ENCODE assay signal across 9 mouse cellular contexts in genomic region chr1:78818630-78819526, GRCm38 (mm10). TPM values are rescaled to one million over a fixed set of nuclear protein-coding genes. Genes with fewer than 3 reads are reported as not detected.
A peak's percentile ranks its signal among the peaks of the same experiment; 100 is the strongest.
DNase-seq lines count a peak whose midpoint lies in the region; ATAC-seq lines count a peak whose summit lies in the region.
"Had no signal": no experiment of that assay in that cellular context is flagged by ENCODE, and none has a peak within 500 bp of the region (broad histone marks: within the 10 kb centered on the region; RNA-seq: fewer than 3 reads in every experiment).

No protein-coding gene starts in this region.

- no peak for ATAC-seq in kidney, embryonic 14.5 days (ENCODE audit: low FRiP score, low TSS enrichment)
- peak; percentile 25; the same call in 1 of the 2 replicates for ATAC-seq in intestine, embryonic 14.5 days (replicated peaks; ENCODE audit: low FRiP score, low TSS enrichment, low read depth)

- no peak overlapping the region for H3K9ac ChIP-seq in kidney, embryonic 14.5 days (ENCODE audit: low read depth, low read length)
- no peak overlapping the region for H3K9ac ChIP-seq in intestine, embryonic 14.5 days (ENCODE audit: low read length)

- H3K27me3 ChIP-seq in kidney, embryonic 14.5 days (ENCODE audit: control insufficient read depth, insufficient read depth, low read length): no peaks in the 10 kb centered on the region
- H3K27me3 ChIP-seq in embryonic facial prominence, embryonic 10.5 days (replicated peaks; ENCODE audit: low read depth, poor library complexity, severe bottlenecking): no peaks in the 10 kb centered on the region
- H3K27me3 ChIP-seq in intestine, embryonic 14.5 days (replicated peaks; ENCODE audit: control insufficient read depth, insufficient read depth, low read length): no peaks in the 10 kb centered on the region

- H3K9me3 ChIP-seq in kidney, embryonic 14.5 days (ENCODE audit: control insufficient read depth, low read length): no peaks in the 10 kb centered on the region
- no peaks in the 10 kb centered on the region for H3K9me3 ChIP-seq in embryonic facial prominence, embryonic 10.5 days
- no peaks in the 10 kb centered on the region for H3K9me3 ChIP-seq in intestine, embryonic 14.5 days (ENCODE audit: control insufficient read depth, low read length)

- peak overlapping the region; percentile 83 for H3K27ac ChIP-seq in kidney, embryonic 14.5 days (ENCODE audit: low read depth, low read length)
- H3K27ac ChIP-seq in embryonic facial prominence, embryonic 10.5 days (replicated peaks): peak overlapping the region; percentile 51; the same call in 1 of the 2 replicates
- H3K27ac ChIP-seq in intestine, embryonic 14.5 days (ENCODE audit: low read depth): peak overlapping the region; percentile 76

- no peak for DNase-seq in kidney, postnatal 36 days
- DNase-seq in embryonic facial prominence, embryonic 10.5 days (ENCODE audit: low spot score): no peak
- peak; percentile 25 for DNase-seq in gastrocnemius, postnatal 25 days
- DNase-seq in intestine, embryonic 14.5 days (ENCODE audit: low spot score): no peak
- DNase-seq in cerebellum, adult 9-11 months: no peak
- no peak for DNase-seq in thymus, postnatal 36 days
- no peak for DNase-seq in left cerebral cortex, adult 11 months (ENCODE audit: low spot score)
- DNase-seq: layer of hippocampus, postnatal 36 days had no signal

- H3K4me1 ChIP-seq in kidney, embryonic 14.5 days (ENCODE audit: control insufficient read depth, insufficient read depth, low read length): peaks cover 30% of the 10 kb centered on the region
- peaks cover 50% of the 10 kb centered on the region for H3K4me1 ChIP-seq in embryonic facial prominence, embryonic 10.5 days
- peaks cover 47% of the 10 kb centered on the region for H3K4me1 ChIP-seq in intestine, embryonic 14.5 days (replicated peaks; ENCODE audit: control insufficient read depth, insufficient read depth, low read length)

- no peaks in the 10 kb centered on the region for H3K36me3 ChIP-seq in kidney, embryonic 14.5 days (ENCODE audit: control insufficient read depth, insufficient read depth, low read length)
- no peaks in the 10 kb centered on the region for H3K36me3 ChIP-seq in embryonic facial prominence, embryonic 10.5 days (replicated peaks)
- H3K36me3 ChIP-seq in intestine, embryonic 14.5 days (ENCODE audit: control insufficient read depth, insufficient read depth, low read length): no peaks in the 10 kb centered on the region

- 52% methylated on average over 11 of the region's 11 CpGs for WGBS in kidney, embryonic 14.5 days
- 67% methylated on average over 11 of the region's 11 CpGs for WGBS in embryonic facial prominence, embryonic 10.5 days
- 54% methylated on average over 11 of the region's 11 CpGs for WGBS in intestine, embryonic 14.5 days

- H3K4me2 ChIP-seq in kidney, embryonic 14.5 days (replicated peaks; ENCODE audit: low read depth, low read length): no peak overlapping the region; the same call in 1 of the 2 replicates
- peak overlapping the region; percentile 28 for H3K4me2 ChIP-seq in intestine, embryonic 14.5 days (ENCODE audit: low read length)

- H3K4me3 ChIP-seq in kidney, embryonic 14.5 days (ENCODE audit: low read length): no peak overlapping the region
- no peak overlapping the region for H3K4me3 ChIP-seq in embryonic facial prominence, embryonic 10.5 days
- no peak overlapping the region for H3K4me3 ChIP-seq in intestine, embryonic 14.5 days (ENCODE audit: low read depth, low read length)

RNA-seq across cellular contexts. Expression of gene Kcne4, which starts 2.3 kb away (rescaled TPM):
- 4.7 and 4.9 TPM in 2 replicates for polyA plus RNA-seq in kidney, embryonic 14.5 days (2014; fragmentation: Nextera tagmentation; extraction: Ambion mirVana)
- polyA plus RNA-seq in embryonic facial prominence, embryonic 10.5 days (2016; fragmentation: Nextera tagmentation; extraction: Ambion mirVana): 0.11 and 0.36 TPM in 2 replicates
- total RNA-seq in gastrocnemius, postnatal 25 days (2021): 1 to 10 TPM in 1 of 2 experiments, under 1 TPM in 1; 0.59 to 1.4 TPM
- polyA plus RNA-seq in intestine, embryonic 14.5 days (2014; fragmentation: Nextera tagmentation; extraction: Ambion mirVana): 4.6 and 5.4 TPM in 2 replicates
